Mouse (Mus musculus) naive thymus-derived CD4-positive, alpha-beta T cell, adult 2 months (primary cell): ENCODE data around the gene Uqcc3.
A peak's percentile ranks its signal among the peaks of the same experiment; 100 is the strongest.
"Not testable (repeated sequence)": the region's sequence is repeated elsewhere in the genome, so short reads cannot be mapped to it uniquely, and the experiment has no call there.

Experiments
- DNase-seq: peaks from one replicate; pipeline ENCODE4 v3.0.0-alpha.2; 2011; ENCODE audit warnings: low read depth

Uqcc3 gene

GRCm38 (mm10) chr19:8895397-8895960 lies 14.8 kb upstream of the Uqcc3 start:
- DNase-seq, result no peak

DNA sequence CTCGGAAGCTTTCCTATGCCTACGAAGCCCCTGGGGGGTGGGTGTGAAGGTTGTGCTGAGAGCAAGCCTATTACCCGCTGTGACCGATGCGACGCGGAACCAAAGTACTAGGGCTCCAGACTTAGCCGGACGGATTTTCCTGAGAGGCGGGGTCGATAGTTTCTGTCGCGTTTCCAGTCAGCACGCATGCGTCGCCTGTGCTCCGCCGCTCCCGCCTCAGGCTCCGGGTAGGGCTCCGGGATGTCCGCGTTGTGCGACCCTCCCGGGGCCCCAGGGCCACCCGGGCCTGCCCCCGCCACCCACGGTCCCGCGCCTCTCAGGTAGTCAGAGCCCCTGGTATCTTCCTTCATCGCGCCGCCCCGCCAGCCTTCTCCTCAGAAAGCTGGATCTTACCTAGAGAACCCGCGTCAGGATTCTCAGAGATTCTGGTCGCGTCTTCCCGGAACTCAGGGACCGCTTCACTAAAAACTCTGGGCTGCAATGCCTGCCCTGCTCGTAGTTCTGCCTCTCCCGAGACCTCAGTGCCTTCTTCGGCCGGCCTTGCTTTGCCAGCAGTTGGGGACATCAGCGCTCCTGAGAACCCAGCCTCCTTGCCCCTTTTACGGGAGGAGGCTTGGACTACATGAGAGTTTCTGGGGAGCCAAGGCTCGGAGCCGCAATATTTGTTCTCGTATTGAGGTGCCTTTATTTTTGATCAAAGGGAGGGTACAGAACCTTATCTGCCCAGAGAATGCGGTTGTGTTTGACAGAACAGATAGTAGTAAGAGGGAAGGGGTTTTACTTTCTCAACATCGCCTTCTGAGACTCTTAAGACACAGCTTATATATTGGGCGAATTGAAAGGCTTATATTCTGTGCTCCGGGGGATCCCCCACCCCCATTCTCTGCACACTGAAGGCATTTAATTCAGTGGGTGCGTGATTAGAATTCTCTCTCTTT lies 12.4 kb upstream of the Uqcc3 start, which contains the start of gene Ints5:
Ints5 (plus strand) TSS at position 177 of the 938 bp plus-strand sequence.
- peak; percentile 91 for DNase-seq

DNA sequence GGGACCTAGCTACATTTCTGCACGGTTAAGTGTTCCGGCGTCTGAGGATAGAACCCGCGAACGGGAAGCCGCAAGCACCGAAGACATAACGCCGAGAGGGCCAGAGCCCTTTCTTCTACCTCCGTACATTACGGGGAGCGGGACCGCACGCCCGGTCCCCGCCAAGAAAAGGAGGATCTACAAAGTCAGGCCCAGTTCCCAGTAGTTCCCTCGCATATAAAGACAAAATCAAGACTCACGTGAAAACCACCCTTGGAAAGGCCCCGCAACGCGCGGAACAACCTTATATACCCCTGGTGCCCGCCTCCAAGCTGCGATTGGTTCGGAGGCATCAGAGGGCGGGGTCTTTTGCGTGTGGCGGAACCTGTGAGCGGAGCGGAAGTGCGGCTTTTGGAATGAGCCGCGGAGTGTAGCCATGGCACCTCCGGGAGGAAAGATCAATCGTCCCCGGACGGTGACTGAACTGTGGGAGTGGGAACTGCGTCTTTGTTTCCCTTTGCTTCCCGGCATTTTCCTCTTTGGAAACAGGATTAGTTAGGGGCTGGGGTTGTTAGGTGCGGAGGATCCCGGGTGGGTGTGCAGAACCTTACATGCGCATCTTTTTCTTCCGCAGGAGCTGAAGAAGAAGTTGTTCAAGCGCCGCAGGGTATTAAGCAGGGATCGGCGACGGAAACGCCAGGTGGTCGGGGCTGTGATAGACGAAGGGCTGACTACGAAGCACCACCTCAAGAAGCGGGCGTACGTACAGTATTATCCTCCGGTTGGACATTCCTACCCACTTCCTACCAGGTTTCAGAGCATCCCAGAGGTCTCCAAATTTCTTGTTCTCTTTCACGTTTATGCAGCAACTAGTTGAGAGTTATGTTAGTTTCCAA lies 8.0 kb upstream of the Uqcc3 start, which contains the start of the genes 1810009A15Rik and Gm49416:
1810009A15Rik (plus strand) TSS at position 343 of the 875 bp plus-strand sequence.
Gm49416 (plus strand) TSS at position 416 of the 875 bp plus-strand sequence.
- peak; percentile 97 for DNase-seq

- no peak for DNase-seq
Measured at GRCm38 (mm10) chr19:8887585-8888463, 7.1 kb upstream of the Uqcc3 start.

GRCm38 (mm10) chr19:8886916-8887584 lies 6.3 kb upstream of the Uqcc3 start:
- no peak for DNase-seq

GRCm38 (mm10) chr19:8883616-8884015 lies 2.9 kb upstream of the Uqcc3 start, which contains the start of the genes Lbhd1 and Gm49403:
TSS of gene Lbhd1 (plus strand) at chr19:8883732.
TSS of gene Gm49403 (plus strand) at chr19:8883930.
- DNase-seq, result no peak

DNA sequence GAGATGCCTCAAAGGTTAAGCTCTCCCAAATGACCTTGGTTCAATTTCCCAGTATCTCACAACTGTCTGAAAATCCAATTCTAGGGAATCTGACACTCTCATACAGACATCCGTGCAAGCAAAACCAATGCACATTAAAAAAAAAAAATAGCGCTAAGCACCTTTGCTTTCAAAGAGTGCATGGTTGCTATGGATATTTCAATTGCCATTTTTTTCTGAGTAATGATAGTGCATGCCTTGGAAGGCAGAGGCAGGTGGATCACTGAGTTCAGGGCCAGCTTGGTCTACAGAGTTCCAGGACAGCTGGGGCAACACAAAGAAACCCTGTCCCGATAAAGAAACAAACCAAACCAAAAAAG lies 290 bp upstream of the Uqcc3 start:
- no peak for DNase-seq

DNA sequence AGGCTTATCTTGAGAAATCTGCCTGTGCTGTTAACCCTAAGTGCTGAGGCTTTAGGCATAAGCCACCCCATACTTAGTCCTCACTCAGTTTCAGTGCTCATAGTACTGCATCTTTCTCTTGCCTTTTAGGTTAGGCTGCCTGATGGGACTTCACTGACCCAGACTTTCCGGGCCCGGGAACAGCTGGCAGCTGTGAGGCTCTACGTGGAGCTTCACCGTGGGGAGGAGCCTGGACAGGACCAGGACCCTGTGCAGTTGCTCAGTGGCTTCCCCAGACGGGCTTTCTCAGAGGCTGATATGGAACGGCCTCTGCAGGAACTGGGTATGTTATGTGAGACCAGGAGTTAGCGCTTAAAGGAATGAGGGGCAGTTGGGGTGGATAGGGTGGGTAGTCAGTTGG lies 5.7 kb downstream of the Uqcc3 start:
- no peak for DNase-seq

- no peak for DNase-seq
Measured at GRCm38 (mm10) chr19:8872266-8872840, 8.4 kb downstream of the Uqcc3 start.

DNA sequence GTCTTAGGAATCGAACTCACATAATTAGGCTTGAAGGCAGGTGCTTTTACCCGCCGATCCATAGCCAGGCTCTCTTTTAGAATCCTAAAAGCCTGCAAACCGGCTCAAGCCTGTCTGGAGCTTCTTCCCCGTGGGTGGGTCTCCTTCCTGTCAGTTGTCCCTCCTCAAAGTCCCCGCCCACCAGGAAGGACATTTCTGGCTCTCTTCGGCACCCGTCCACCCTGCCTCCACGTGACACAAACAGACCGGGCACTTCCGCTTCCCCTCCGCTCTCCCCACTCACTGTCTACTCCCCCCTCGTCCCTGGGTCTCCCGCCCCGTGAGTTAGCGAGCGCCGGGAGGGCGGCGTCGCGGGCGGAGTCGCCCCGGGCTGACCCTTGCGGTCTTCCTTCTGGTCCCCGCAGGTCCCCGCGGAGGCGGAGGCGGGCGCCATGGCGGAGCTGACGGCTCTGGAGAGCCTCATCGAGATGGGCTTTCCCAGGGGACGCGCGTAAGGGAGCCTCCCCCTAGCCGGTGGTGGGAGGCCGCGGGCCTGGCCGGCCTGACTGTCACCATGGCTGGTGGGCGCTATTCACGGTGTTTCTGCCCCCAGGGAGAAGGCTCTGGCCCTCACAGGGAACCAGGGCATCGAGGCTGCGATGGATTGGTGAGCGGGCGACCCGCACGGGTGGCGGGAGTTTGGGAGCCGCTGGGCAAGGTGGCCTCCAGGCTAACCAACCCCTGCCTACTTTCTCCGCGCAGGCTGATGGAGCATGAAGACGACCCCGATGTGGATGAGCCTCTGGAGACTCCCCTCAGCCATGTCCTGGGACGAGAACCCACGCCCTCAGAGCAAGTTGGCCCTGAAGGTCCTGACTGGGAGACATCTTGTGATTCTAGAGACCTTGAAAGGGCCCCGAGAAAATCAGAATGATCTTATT lies 9.2 kb downstream of the Uqcc3 start, which contains the start of gene Ubxn1:
Ubxn1 (plus strand) TSS at position 230 of the 920 bp plus-strand sequence.
- peak; percentile 93 for DNase-seq

DNA sequence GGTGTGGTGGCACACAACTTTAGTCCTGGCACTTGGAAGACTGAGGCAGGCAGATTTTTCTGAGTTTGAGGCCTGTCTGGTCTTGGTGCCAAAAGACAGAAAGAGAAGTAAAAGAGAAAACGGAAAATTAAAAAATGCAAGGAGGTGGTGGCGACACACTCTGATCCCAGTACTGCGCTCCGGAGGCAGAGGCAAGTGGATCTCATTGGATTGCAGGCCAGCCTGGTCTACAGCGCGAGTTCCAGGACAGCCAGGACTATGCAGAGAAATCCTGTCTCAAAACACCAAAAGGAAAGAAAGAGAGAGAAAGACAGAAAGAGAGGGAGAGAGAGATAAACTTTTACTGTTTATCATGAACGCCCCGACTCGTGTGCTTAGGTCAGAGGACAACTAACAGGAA lies 9.9 kb downstream of the Uqcc3 start:
- peak; percentile 35 for DNase-seq

DNA sequence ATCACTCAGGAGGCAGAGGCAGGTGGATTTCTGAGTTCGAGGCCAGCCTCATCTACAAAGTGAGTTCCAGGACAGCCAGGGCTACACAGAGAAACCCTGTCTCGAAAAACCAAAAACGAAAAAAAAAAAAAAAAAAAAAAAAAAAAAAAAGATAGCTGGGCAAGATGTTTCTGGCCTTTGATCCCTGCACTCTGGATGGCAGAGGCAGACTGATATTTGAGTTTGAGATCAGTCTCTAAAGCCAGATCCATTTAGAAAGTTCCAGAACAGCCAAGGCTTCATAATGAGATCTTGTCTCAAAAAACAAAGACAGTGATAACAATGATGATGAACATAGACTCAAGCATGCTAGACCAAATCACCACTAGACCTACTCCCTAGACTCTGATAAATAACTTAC lies 10.3 kb downstream of the Uqcc3 start:
- DNase-seq, result not testable (repeated sequence)

DNA sequence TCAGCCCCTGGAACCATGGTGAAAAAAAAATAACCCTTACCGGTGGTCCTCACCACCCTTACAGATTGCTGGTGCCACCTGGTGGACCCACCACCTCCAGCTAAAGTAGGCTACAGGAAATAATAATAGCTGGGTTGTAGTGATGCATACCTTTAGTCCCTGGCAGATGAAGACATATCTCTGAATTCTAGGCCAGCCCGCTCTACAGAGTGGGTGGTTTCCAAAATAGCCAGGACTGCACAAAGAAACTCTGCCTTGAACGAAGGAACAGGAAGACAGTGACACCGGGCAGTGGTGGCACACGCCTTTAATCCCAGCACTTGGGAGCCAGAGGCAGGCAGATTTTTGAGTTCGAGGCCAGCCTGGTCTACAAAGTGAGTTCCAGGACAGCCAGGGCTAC lies 16.5 kb downstream of the Uqcc3 start:
- no peak for DNase-seq

GRCm38 (mm10) chr19:8859018-8859417 lies 21.7 kb downstream of the Uqcc3 start:
- DNase-seq, result peak; percentile 70

DNA sequence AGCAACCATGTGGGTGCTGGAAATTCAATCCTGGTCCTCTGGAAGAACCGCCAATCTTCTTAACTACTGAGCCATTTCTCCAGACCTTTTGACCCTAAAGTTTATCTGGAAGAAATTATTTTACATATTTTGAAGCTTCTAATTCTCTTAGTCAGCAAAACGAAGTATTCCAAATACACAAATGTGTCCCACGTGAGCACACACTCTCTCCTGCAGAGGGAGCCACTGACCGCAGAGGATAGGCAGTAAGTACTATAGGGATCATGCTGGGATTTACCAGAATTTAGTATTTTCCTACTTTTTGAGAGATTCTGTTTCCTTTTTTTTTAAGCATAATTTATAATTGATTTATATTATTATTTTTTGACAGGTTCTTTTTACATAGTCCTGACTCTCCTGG lies 23.0 kb downstream of the Uqcc3 start:
- DNase-seq, result peak; percentile 60

GRCm38 (mm10) chr19:8853117-8853516 lies 27.6 kb downstream of the Uqcc3 start:
- DNase-seq, result no peak

GRCm38 (mm10) chr19:8852236-8852928 lies 28.3 kb downstream of the Uqcc3 start:
- no peak for DNase-seq

GRCm38 (mm10) chr19:8851639-8852038 lies 29.1 kb downstream of the Uqcc3 start:
- no peak for DNase-seq
